Mouse (Mus musculus): ENCODE data around the gene Dpf3. TPM values are rescaled to one million over a fixed set of nuclear protein-coding genes. Genes with fewer than 3 reads are reported as not detected.
A peak's percentile ranks its signal among the peaks of the same experiment; 100 is the strongest.

Dpf3 gene
- polyA plus RNA-seq, 1 experiment from 2014 or later: 12.2 TPM

- no peak overlapping the region for H3K4me3 ChIP-seq (ENCODE audit: low read length)
- H3K4me1 ChIP-seq (ENCODE audit: insufficient read depth, low read length): peaks cover 21% of the 10 kb centered on the region
- 69% methylated on average over 6 of the region's 6 CpGs for WGBS
- ATAC-seq (ENCODE audit: low FRiP score, low TSS enrichment): no peak
- no peak overlapping the region for H3K4me2 ChIP-seq (replicated peaks; ENCODE audit: low read depth, low read length)
- no peaks in the 10 kb centered on the region for H3K27me3 ChIP-seq (ENCODE audit: insufficient read depth, low read length)
- H3K36me3 ChIP-seq (ENCODE audit: insufficient read depth, low read length): no peaks in the 10 kb centered on the region
- no peak overlapping the region for H3K9ac ChIP-seq (replicated peaks; ENCODE audit: low read length)
- H3K9me3 ChIP-seq (ENCODE audit: low read length): no peaks in the 10 kb centered on the region
- no peak overlapping the region for H3K27ac ChIP-seq (ENCODE audit: low read length)
These were observed 278.7 kb downstream of the Dpf3 start for GRCm38 (mm10) chr12:83208841-83209240.

GRCm38 (mm10) chr12:83208011-83208410, 279.5 kb downstream of the Dpf3 start:
- H3K36me3 ChIP-seq (ENCODE audit: insufficient read depth, low read length): no peaks in the 10 kb centered on the region
- H3K27ac ChIP-seq (ENCODE audit: low read length): no peak overlapping the region
- no peaks in the 10 kb centered on the region for H3K27me3 ChIP-seq (ENCODE audit: insufficient read depth, low read length)
- 61% methylated on average over 8 of the region's 8 CpGs for WGBS
- no peak overlapping the region for H3K9ac ChIP-seq (replicated peaks; ENCODE audit: low read length)
- no peak for ATAC-seq (ENCODE audit: low FRiP score, low TSS enrichment)
- H3K4me3 ChIP-seq (ENCODE audit: low read length): no peak overlapping the region
- no peaks in the 10 kb centered on the region for H3K9me3 ChIP-seq (ENCODE audit: low read length)
- no peak overlapping the region for H3K4me2 ChIP-seq (replicated peaks; ENCODE audit: low read depth, low read length)
- H3K4me1 ChIP-seq (ENCODE audit: insufficient read depth, low read length): peaks cover 20% of the 10 kb centered on the region

DNA sequence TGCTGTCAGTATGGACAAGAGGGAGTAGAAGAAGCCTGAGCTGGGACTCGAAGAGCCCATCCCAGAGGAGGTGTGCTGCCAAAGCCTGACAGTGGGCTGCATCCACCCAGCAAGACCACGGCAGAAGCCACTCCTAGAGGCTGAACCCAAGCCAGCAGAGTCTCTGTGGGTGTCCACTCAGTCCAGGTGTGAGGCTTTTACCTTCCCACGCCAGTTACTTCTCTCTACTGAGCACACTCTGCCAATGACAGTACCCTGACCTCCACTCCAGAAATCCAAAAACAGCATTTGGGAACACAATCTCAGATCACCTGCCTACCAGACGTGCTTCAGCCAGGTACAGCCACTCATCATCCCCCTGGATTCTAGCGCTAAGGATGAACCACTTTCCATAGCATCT, 280.0 kb downstream of the Dpf3 start:
- no peaks in the 10 kb centered on the region for H3K36me3 ChIP-seq (ENCODE audit: insufficient read depth, low read length)
- WGBS: 69% methylated on average over 5 of the region's 5 CpGs
- no peaks in the 10 kb centered on the region for H3K27me3 ChIP-seq (ENCODE audit: insufficient read depth, low read length)
- H3K4me3 ChIP-seq (ENCODE audit: low read length): no peak overlapping the region
- H3K9ac ChIP-seq (replicated peaks; ENCODE audit: low read length): no peak overlapping the region
- no peak overlapping the region for H3K4me2 ChIP-seq (replicated peaks; ENCODE audit: low read depth, low read length)
- H3K4me1 ChIP-seq (ENCODE audit: insufficient read depth, low read length): peaks cover 20% of the 10 kb centered on the region
- no peak for ATAC-seq (ENCODE audit: low FRiP score, low TSS enrichment)
- H3K9me3 ChIP-seq (ENCODE audit: low read length): no peaks in the 10 kb centered on the region
- H3K27ac ChIP-seq (ENCODE audit: low read length): no peak overlapping the region

- peaks cover 23% of the 10 kb centered on the region for H3K4me1 ChIP-seq (ENCODE audit: insufficient read depth, low read length)
- no peaks in the 10 kb centered on the region for H3K9me3 ChIP-seq (ENCODE audit: low read length)
- no peak overlapping the region for H3K4me3 ChIP-seq (ENCODE audit: low read length)
- H3K27ac ChIP-seq (ENCODE audit: low read length): no peak overlapping the region
- ATAC-seq (ENCODE audit: low FRiP score, low TSS enrichment): no peak
- H3K4me2 ChIP-seq (replicated peaks; ENCODE audit: low read depth, low read length): no peak overlapping the region
- H3K36me3 ChIP-seq (ENCODE audit: insufficient read depth, low read length): no peaks in the 10 kb centered on the region
- H3K27me3 ChIP-seq (ENCODE audit: insufficient read depth, low read length): no peaks in the 10 kb centered on the region
- H3K9ac ChIP-seq (replicated peaks; ENCODE audit: low read length): no peak overlapping the region
- 68% methylated on average over 6 of the region's 6 CpGs for WGBS
These were observed 280.6 kb downstream of the Dpf3 start for GRCm38 (mm10) chr12:83206866-83207265.

DNA sequence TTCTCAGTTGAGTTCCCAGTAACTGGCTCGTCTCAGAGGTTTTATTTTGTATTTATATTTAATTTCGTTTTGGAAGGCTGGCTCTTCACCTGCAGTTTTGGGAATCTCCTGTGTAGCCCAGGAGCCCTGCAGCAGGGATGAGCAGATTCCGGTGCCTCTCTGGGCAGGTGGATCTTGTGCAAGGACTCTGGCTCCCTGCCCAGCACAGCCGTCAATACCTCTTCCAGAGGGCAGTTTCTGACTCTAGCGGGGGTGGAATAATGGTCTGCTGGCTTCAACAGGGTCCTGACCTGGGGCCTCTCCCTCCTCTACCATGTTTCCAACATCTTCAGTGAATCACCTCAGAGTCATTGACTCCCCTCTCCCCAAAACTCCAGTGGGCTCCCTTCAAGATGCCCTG, 283.2 kb downstream of the Dpf3 start:
- Histone ChIP-seq H3K36me3 (ENCODE audit: insufficient read depth, low read length) (no peaks in the 10 kb centered on the region), H3K27ac (ENCODE audit: low read length) (no peak overlapping the region), H3K9ac (replicated peaks; ENCODE audit: low read length) (no peak overlapping the region), H3K4me3 (ENCODE audit: low read length) (no peak overlapping the region), H3K4me1 (ENCODE audit: insufficient read depth, low read length) (peaks cover 16% of the 10 kb centered on the region), H3K9me3 (ENCODE audit: low read length) (no peaks in the 10 kb centered on the region), H3K4me2 (replicated peaks; ENCODE audit: low read depth, low read length) (no peak overlapping the region), H3K27me3 (ENCODE audit: insufficient read depth, low read length) (no peaks in the 10 kb centered on the region)
- WGBS: 55% methylated on average over 5 of the region's 5 CpGs
- no peak for ATAC-seq (ENCODE audit: low FRiP score, low TSS enrichment)

- 24% methylated on average over 3 of the region's 3 CpGs for WGBS
- no peak overlapping the region for H3K27ac ChIP-seq (ENCODE audit: low read length)
These were observed 285.8 kb downstream of the Dpf3 start for GRCm38 (mm10) chr12:83201674-83202073.

GRCm38 (mm10) chr12:83180561-83180960, 307.0 kb downstream of the Dpf3 start:
- Histone ChIP-seq H3K4me3 (ENCODE audit: low read length) (no peak overlapping the region), H3K27ac (ENCODE audit: low read length) (no peak overlapping the region), H3K9ac (replicated peaks; ENCODE audit: low read length) (no peak overlapping the region), H3K36me3 (ENCODE audit: insufficient read depth, low read length) (no peaks in the 10 kb centered on the region), H3K4me2 (replicated peaks; ENCODE audit: low read depth, low read length) (no peak overlapping the region), H3K27me3 (ENCODE audit: insufficient read depth, low read length) (no peaks in the 10 kb centered on the region), H3K9me3 (ENCODE audit: low read length) (no peaks in the 10 kb centered on the region), H3K4me1 (ENCODE audit: insufficient read depth, low read length) (no peaks in the 10 kb centered on the region)
- WGBS: 56% methylated on average over 6 of the region's 6 CpGs
- no peak for ATAC-seq (ENCODE audit: low FRiP score, low TSS enrichment)

More at GRCm38 (mm10) chr12:83201674-83202073, 285.8 kb downstream of the Dpf3 start:
- H3K4me3 ChIP-seq (ENCODE audit: low read length): no peak overlapping the region
- no peaks in the 10 kb centered on the region for H3K9me3 ChIP-seq (ENCODE audit: low read length)
- H3K9ac ChIP-seq (replicated peaks; ENCODE audit: low read length): no peak overlapping the region
- ATAC-seq (ENCODE audit: low FRiP score, low TSS enrichment): no peak
- no peak overlapping the region for H3K4me2 ChIP-seq (replicated peaks; ENCODE audit: low read depth, low read length)
- no peaks in the 10 kb centered on the region for H3K36me3 ChIP-seq (ENCODE audit: insufficient read depth, low read length)
- H3K4me1 ChIP-seq (ENCODE audit: insufficient read depth, low read length): peaks cover 10% of the 10 kb centered on the region
- no peaks in the 10 kb centered on the region for H3K27me3 ChIP-seq (ENCODE audit: insufficient read depth, low read length)

GRCm38 (mm10) chr12:83179860-83180259, 307.7 kb downstream of the Dpf3 start:
- Histone ChIP-seq H3K36me3 (ENCODE audit: insufficient read depth, low read length) (no peaks in the 10 kb centered on the region), H3K9me3 (ENCODE audit: low read length) (no peaks in the 10 kb centered on the region), H3K4me3 (ENCODE audit: low read length) (no peak overlapping the region), H3K27me3 (ENCODE audit: insufficient read depth, low read length) (no peaks in the 10 kb centered on the region), H3K27ac (ENCODE audit: low read length) (no peak overlapping the region), H3K4me1 (ENCODE audit: insufficient read depth, low read length) (no peaks in the 10 kb centered on the region), H3K9ac (replicated peaks; ENCODE audit: low read length) (no peak overlapping the region), H3K4me2 (replicated peaks; ENCODE audit: low read depth, low read length) (no peak overlapping the region)
- no peak for ATAC-seq (ENCODE audit: low FRiP score, low TSS enrichment)
- WGBS: 77% methylated on average over 1 of the region's 1 CpGs

DNA sequence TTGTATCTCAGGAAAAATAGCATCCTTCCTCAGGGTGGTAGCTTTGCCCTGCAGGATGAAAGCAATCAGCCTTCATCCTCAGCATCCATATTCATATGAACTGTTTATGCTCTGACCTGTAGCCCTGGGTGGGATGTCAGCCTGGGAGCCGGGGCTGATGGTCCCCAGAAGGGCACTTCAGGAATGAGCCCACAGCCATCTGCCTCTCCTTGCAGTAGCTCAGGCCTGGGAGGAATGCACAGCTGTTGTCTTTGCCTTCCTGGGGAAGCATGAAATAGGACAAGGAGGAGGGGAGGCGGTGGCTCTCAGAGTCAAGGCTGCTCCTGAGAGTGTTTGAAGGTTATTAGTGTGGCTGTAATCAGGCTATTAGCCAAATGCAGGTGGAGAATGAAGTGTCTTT, 308.7 kb downstream of the Dpf3 start:
- 44% methylated on average over 2 of the region's 2 CpGs for WGBS
- Histone ChIP-seq H3K4me2 (replicated peaks; ENCODE audit: low read depth, low read length) (no peak overlapping the region), H3K4me3 (ENCODE audit: low read length) (no peak overlapping the region), H3K27me3 (ENCODE audit: insufficient read depth, low read length) (no peaks in the 10 kb centered on the region), H3K9ac (replicated peaks; ENCODE audit: low read length) (no peak overlapping the region), H3K36me3 (ENCODE audit: insufficient read depth, low read length) (no peaks in the 10 kb centered on the region), H3K27ac (ENCODE audit: low read length) (no peak overlapping the region), H3K4me1 (ENCODE audit: insufficient read depth, low read length) (no peaks in the 10 kb centered on the region), H3K9me3 (ENCODE audit: low read length) (no peaks in the 10 kb centered on the region)
- ATAC-seq (ENCODE audit: low FRiP score, low TSS enrichment): no peak

DNA sequence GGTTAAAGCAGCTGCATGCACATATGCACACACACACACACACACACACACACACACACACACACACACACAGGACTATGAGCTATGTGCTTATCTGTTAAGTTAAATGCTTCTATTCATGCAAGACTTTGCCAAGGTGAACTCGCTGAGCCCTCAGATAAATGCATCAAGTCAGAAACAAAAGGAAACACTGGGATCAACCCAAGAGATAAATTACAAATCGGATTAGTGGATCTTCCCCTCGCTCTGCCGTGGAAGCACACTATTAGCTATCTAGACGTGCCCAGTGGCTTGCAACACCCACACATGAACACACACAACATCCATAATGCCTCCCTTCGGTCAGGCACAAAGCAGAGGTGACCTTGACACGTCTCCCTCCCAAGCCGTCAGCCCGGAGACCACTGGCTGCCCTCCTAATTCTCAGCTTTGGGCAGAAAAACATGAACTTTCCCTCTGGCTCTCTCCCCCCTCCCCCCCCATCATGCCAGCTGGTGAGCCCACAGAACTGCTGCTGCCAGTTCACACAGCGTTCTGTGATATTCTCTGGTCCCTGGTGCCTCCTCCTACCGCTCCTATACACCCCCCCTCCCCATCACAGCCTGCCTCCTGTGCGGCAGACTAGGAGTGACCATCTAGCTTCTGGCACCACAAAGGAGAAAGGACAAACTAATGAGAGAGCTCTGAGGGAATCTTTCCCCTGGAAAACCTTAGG, 317.9 kb downstream of the Dpf3 start:
- 36% methylated on average over 12 of the region's 12 CpGs for WGBS
- no peaks in the 10 kb centered on the region for H3K27me3 ChIP-seq (ENCODE audit: insufficient read depth, low read length)

More for the DNA sequence above, 317.9 kb downstream of the Dpf3 start:
- Histone ChIP-seq H3K36me3 (ENCODE audit: insufficient read depth, low read length) (no peaks in the 10 kb centered on the region), H3K9ac (replicated peaks; ENCODE audit: low read length) (0 out of 2 replicates have a peak overlapping the region, but pooled peaks have one; percentile 14), H3K4me1 (ENCODE audit: insufficient read depth, low read length) (peaks cover 11% of the 10 kb centered on the region), H3K9me3 (ENCODE audit: low read length) (no peaks in the 10 kb centered on the region), H3K4me2 (replicated peaks; ENCODE audit: low read depth, low read length) (no peak overlapping the region), H3K27ac (ENCODE audit: low read length) (no peak overlapping the region), H3K4me3 (ENCODE audit: low read length) (no peak overlapping the region)
- ATAC-seq (ENCODE audit: low FRiP score, low TSS enrichment): 0 out of 2 replicates have a peak, but pooled peaks have one; percentile 27

All from kidney, embryonic 16.5 days (tissue).